18 mouse cellular contexts compared by ENCODE assay signal in the genomic region with DNA sequence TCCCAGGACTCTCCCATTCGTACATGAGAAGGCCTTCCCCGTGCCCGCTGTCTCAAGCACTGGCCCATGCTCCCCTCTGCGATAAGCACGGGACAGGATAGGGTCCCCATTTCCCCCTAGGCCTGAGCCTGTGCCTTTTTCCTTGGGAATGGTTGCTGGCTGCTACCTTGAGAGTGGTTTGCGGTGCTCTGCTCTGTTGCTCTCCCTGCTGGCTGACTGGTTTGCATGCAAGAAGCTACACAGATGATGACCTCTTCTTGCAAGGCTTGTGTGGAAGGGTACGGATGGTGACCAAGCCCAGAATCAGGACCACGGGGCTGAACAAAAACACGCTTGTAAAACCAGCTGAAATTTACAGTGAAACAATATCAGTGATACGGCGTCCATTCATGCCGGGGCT.
DNase-seq lines count a peak whose midpoint lies in the region; ATAC-seq and TF ChIP-seq lines count a peak whose summit lies in the region.
"Had no signal": no experiment of that assay in that cellular context is flagged by ENCODE, and none has a peak within 500 bp of the region (broad histone marks: within the 10 kb centered on the region; RNA-seq: fewer than 3 reads in every experiment).

No protein-coding gene starts in this region.

- ATAC-seq in forebrain, postnatal 0 days, result no peak
- ATAC-seq in forebrain, embryonic 11.5 days (replicated peaks; ENCODE audit: low FRiP score), result no peak
- ATAC-seq: forebrain, embryonic 15.5 days had no signal

- H3K36me3 ChIP-seq in forebrain, postnatal 0 days (ENCODE audit: insufficient read depth), result peaks cover 43% of the 10 kb centered on the region
- H3K36me3 ChIP-seq in forebrain, embryonic 11.5 days (ENCODE audit: control insufficient read depth, insufficient read depth, low read length), result no peaks in the 10 kb centered on the region; the same call in 1 of the 2 replicates
- H3K36me3 ChIP-seq in E14TG2a.4 (ENCODE audit: insufficient read depth, low read length), result peaks cover 50% of the 10 kb centered on the region

- no peaks in the 10 kb centered on the region for H3K9me3 ChIP-seq in forebrain, postnatal 0 days (ENCODE audit: low read length)
- no peaks in the 10 kb centered on the region for H3K9me3 ChIP-seq in forebrain, embryonic 11.5 days (ENCODE audit: control insufficient read depth, low read length)
- no peaks in the 10 kb centered on the region for H3K9me3 ChIP-seq in E14TG2a.4 (ENCODE audit: low read length)
- H3K9me3 ChIP-seq: forebrain, embryonic 15.5 days; hindbrain, embryonic 15.5 days; limb, embryonic 13.5 days; midbrain, embryonic 12.5 days had no signal

- TF ChIP-seq CTCF in forebrain, postnatal 0 days (IDR thresholded peaks at IDR 0.05; ENCODE audit: low read depth), result peak; percentile 48
- peak; percentile 39 for TF ChIP-seq CTCF in left cerebral cortex, adult 2 months (IDR thresholded peaks at IDR 0.05)
- no peak for TF ChIP-seq CTCF in E14TG2a.4 (conservative IDR thresholded peaks at IDR 0.05; ENCODE audit: low read length)

- no peak overlapping the region for H3K9ac ChIP-seq in forebrain, postnatal 0 days
- no peak overlapping the region for H3K9ac ChIP-seq in forebrain, embryonic 11.5 days (ENCODE audit: low read length)
- H3K9ac ChIP-seq: forebrain, embryonic 15.5 days; hindbrain, embryonic 15.5 days; limb, embryonic 13.5 days; midbrain, embryonic 12.5 days had no signal

- WGBS in forebrain, postnatal 0 days, result 93% methylated on average over 12 of the region's 12 CpGs
- WGBS in forebrain, embryonic 11.5 days, result 94% methylated on average over 12 of the region's 12 CpGs

- H3K4me3 ChIP-seq in forebrain, postnatal 0 days (ENCODE audit: low read depth, low read length), result no peak overlapping the region
- H3K4me3 ChIP-seq in forebrain, embryonic 11.5 days (ENCODE audit: low read depth, low read length), result no peak overlapping the region
- H3K4me3 ChIP-seq in left cerebral cortex, adult 2 months, result no peak overlapping the region
- H3K4me3 ChIP-seq in E14TG2a.4 (replicated peaks; ENCODE audit: low read length), result peak overlapping the region; percentile 66
- H3K4me3 ChIP-seq: forebrain, embryonic 15.5 days; hindbrain, embryonic 15.5 days; limb, embryonic 13.5 days; midbrain, embryonic 12.5 days; myocyte had no signal

- no peak overlapping the region for H3K4me2 ChIP-seq in forebrain, postnatal 0 days (ENCODE audit: low read depth)
- H3K4me2 ChIP-seq in forebrain, embryonic 11.5 days (ENCODE audit: low read depth, low read length, severe bottlenecking), result no peak overlapping the region
- H3K4me2 ChIP-seq: forebrain, embryonic 15.5 days; hindbrain, embryonic 15.5 days; limb, embryonic 13.5 days; midbrain, embryonic 12.5 days had no signal

- H3K27ac ChIP-seq in forebrain, postnatal 0 days (ENCODE audit: low read depth, low read length), result no peak overlapping the region
- no peak overlapping the region for H3K27ac ChIP-seq in forebrain, embryonic 11.5 days (ENCODE audit: low read depth, low read length)
- H3K27ac ChIP-seq in left cerebral cortex, adult 2 months, result no peak overlapping the region
- H3K27ac ChIP-seq: forebrain, embryonic 15.5 days; hindbrain, embryonic 15.5 days; limb, embryonic 13.5 days; midbrain, embryonic 12.5 days had no signal

- intact Hi-C loops in left cerebral cortex, adult 2 months (cut with DNase I), result loop anchor here (10.0 kb wide), 1 partner anchor 180 kb away; no protein-coding TSS in a partner anchor

- no peaks in the 10 kb centered on the region for H3K4me1 ChIP-seq in forebrain, postnatal 0 days (ENCODE audit: insufficient read depth)
- H3K4me1 ChIP-seq in forebrain, embryonic 11.5 days (replicated peaks; ENCODE audit: control insufficient read depth, insufficient read depth, low read length), result no peaks in the 10 kb centered on the region
- H3K4me1 ChIP-seq in E14TG2a.4 (replicated peaks; ENCODE audit: low read depth, low read length), result peaks cover 41% of the 10 kb centered on the region
- H3K4me1 ChIP-seq: forebrain, embryonic 15.5 days; hindbrain, embryonic 15.5 days; midbrain, embryonic 12.5 days had no signal

- DNase-seq in forebrain, postnatal 0 days, result no peak
- DNase-seq in forebrain, embryonic 11.5 days (ENCODE audit: low spot score), result no peak
- no peak for DNase-seq in left cerebral cortex, adult 2 months (ENCODE audit: extremely low spot score in 1 of 2, low spot score in 2 of 2)
- DNase-seq in left cerebral cortex, adult 18-20 months (ENCODE audit: low spot score in 2 of 2), result no peak
- DNase-seq in brain, adult 2 months (ENCODE audit: low read depth, low spot score), result peak; percentile 39
- no peak for DNase-seq in gastrocnemius, postnatal 4 days (ENCODE audit: low spot score in 2 of 2)
- DNase-seq: adrenal gland, postnatal 14 days; B cell, adult 2 months; embryo, embryonic 11 days; heart, postnatal 14 days; right cerebral cortex, adult 18-20 months; thymus, postnatal 14 days had no signal

- no peaks in the 10 kb centered on the region for H3K27me3 ChIP-seq in forebrain, postnatal 0 days (ENCODE audit: insufficient read depth, low read length)
- no peaks in the 10 kb centered on the region for H3K27me3 ChIP-seq in forebrain, embryonic 11.5 days (ENCODE audit: control insufficient read depth, insufficient read depth, low read length)
- no peaks in the 10 kb centered on the region for H3K27me3 ChIP-seq in E14TG2a.4 (ENCODE audit: insufficient read depth, low read length)
- H3K27me3 ChIP-seq: forebrain, embryonic 15.5 days; hindbrain, embryonic 15.5 days; limb, embryonic 13.5 days; midbrain, embryonic 12.5 days had no signal
